In the genomic region with DNA sequence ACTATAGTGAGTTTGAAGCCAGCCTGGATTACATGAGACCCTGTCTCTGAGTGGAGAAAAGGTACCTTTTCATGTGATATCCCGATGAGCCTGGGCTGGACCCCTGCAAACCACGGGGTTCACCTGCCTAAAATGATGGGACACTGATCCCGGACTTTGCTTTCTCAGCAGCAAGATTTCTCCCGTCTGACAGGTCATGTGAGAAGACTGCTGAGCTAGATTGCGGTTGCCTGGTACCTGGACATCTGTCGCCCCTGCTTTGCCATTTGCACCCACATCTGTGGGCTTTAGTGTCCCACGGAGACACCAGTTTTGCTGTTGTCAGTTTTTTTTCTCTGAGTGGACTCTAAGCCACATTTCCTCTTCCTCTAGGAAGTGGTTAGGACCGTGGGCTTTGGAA, we compare ENCODE assay signal across 7 mouse cellular contexts. TPM values are rescaled to one million over a fixed set of nuclear protein-coding genes. Genes with fewer than 3 reads are reported as not detected.
A peak's percentile ranks its signal among the peaks of the same experiment; 100 is the strongest.
DNase-seq lines count a peak whose midpoint lies in the region; ATAC-seq and TF ChIP-seq lines count a peak whose summit lies in the region.

No protein-coding gene starts in this region.

- DNase-seq in spleen, adult 2 months (ENCODE audit: low read depth in 1 of 2, low spot score in 2 of 2): no peak
- DNase-seq in spleen, postnatal 10 days (ENCODE audit: low spot score in 2 of 2): no peak
- no peak for DNase-seq in liver, embryonic 13.5 days
- DNase-seq in c-Kit-positive CD71-positive TER-119-positive erythroid progenitor cells, embryonic 14.5 days (ENCODE audit: low spot score): no peak
- no peak for DNase-seq in cerebellum, postnatal 36 days
- DNase-seq in urinary bladder, postnatal 25 days (ENCODE audit: low spot score): no peak

- H3K27ac ChIP-seq in spleen, adult 2 months (ENCODE audit: insufficient read depth, low read length): 0 out of 2 replicates have a peak overlapping the region, but pooled peaks have one; percentile 3
- no peak overlapping the region for H3K27ac ChIP-seq in hindbrain, embryonic 12.5 days
- no peak overlapping the region; the same call in 1 of the 2 replicates for H3K27ac ChIP-seq in liver, embryonic 13.5 days

- H3K4me3 ChIP-seq in spleen, adult 2 months (ENCODE audit: extremely low read depth, insufficient read depth, insufficient read length): peak overlapping the region; percentile 11; the same call in 1 of the 2 replicates
- H3K4me3 ChIP-seq in hindbrain, embryonic 12.5 days: 0 out of 2 replicates have a peak overlapping the region, but pooled peaks have one; percentile 82
- peak overlapping the region; percentile 86; the same call in 1 of the 2 replicates for H3K4me3 ChIP-seq in liver, embryonic 13.5 days (replicated peaks)

- no peak for TF ChIP-seq POLR2A in spleen, adult 2 months (IDR thresholded peaks at IDR 0.05; ENCODE audit: low read depth, low read length)

- H3K36me3 ChIP-seq in spleen, adult 2 months (ENCODE audit: control insufficient read depth, insufficient read depth, low read length): peaks cover 4% of the 10 kb centered on the region; the same call in 1 of the 2 replicates
- peaks cover 15% of the 10 kb centered on the region for H3K36me3 ChIP-seq in hindbrain, embryonic 12.5 days
- 0 out of 2 replicates have a peak, but pooled peaks cover 8% of the 10 kb centered on the region for H3K36me3 ChIP-seq in liver, embryonic 13.5 days

- TF ChIP-seq CTCF in spleen, adult 2 months (IDR thresholded peaks at IDR 0.05; ENCODE audit: extremely low read depth, insufficient read depth, insufficient read length, insufficient replicate concordance): no peak

- peaks cover 24% of the 10 kb centered on the region; the same call in 1 of the 2 replicates for H3K4me1 ChIP-seq in spleen, adult 2 months (ENCODE audit: control insufficient read depth, insufficient read depth, insufficient read length)
- peaks cover 25% of the 10 kb centered on the region for H3K4me1 ChIP-seq in hindbrain, embryonic 12.5 days
- H3K4me1 ChIP-seq in liver, embryonic 13.5 days (replicated peaks): peaks cover 46% of the 10 kb centered on the region

- no peaks in the 10 kb centered on the region for H3K9me3 ChIP-seq in hindbrain, embryonic 12.5 days (replicated peaks)
- no peaks in the 10 kb centered on the region for H3K9me3 ChIP-seq in liver, embryonic 13.5 days (replicated peaks)

- H3K4me2 ChIP-seq in hindbrain, embryonic 12.5 days (replicated peaks): peak overlapping the region; percentile 92
- peak overlapping the region; percentile 100 for H3K4me2 ChIP-seq in liver, embryonic 13.5 days

- ATAC-seq in hindbrain, embryonic 12.5 days (ENCODE audit: low FRiP score): no peak
- no peak for ATAC-seq in liver, embryonic 13.5 days (ENCODE audit: low read depth)

- H3K27me3 ChIP-seq in spleen, adult 2 months (ENCODE audit: control insufficient read depth, insufficient read depth, low read length): no peaks in the 10 kb centered on the region
- H3K27me3 ChIP-seq in hindbrain, embryonic 12.5 days: no peaks in the 10 kb centered on the region
- no peaks in the 10 kb centered on the region for H3K27me3 ChIP-seq in liver, embryonic 13.5 days

- WGBS in spleen, adult 2 months: 38% methylated on average over 8 of the region's 8 CpGs
- 83% methylated on average over 8 of the region's 8 CpGs for WGBS in hindbrain, embryonic 12.5 days
- 55% methylated on average over 8 of the region's 8 CpGs for WGBS in liver, embryonic 13.5 days (ENCODE audit: insufficient replicate concordance)

- H3K9ac ChIP-seq in hindbrain, embryonic 12.5 days: peak overlapping the region; percentile 90
- peak overlapping the region; percentile 93 for H3K9ac ChIP-seq in liver, embryonic 13.5 days

RNA-seq across cellular contexts. Expression of gene Tmem206, which starts 1.5 kb away (rescaled TPM):
- 12.4 and 14.9 TPM in 2 replicates for polyA plus RNA-seq in spleen, adult 2 months (2012; rRNA removed)
- 34.2 and 35.1 TPM in 2 replicates for polyA plus RNA-seq in hindbrain, embryonic 12.5 days (2016; fragmentation: Nextera tagmentation; extraction: Ambion mirVana)
- polyA plus RNA-seq in liver, embryonic 13.5 days (2015; fragmentation: Nextera tagmentation; extraction: Ambion mirVana): 6.8 and 10.1 TPM in 2 replicates

RNA-seq across cellular contexts. Expression of gene Nenf, which starts 9.3 kb away (rescaled TPM):
- polyA plus RNA-seq in spleen, adult 2 months (2012; rRNA removed): 51.4 and 59.6 TPM in 2 replicates
- 81.0 and 87.3 TPM in 2 replicates for polyA plus RNA-seq in hindbrain, embryonic 12.5 days (2016; fragmentation: Nextera tagmentation; extraction: Ambion mirVana)
- polyA plus RNA-seq in liver, embryonic 13.5 days (2015; fragmentation: Nextera tagmentation; extraction: Ambion mirVana): 28.0 and 29.9 TPM in 2 replicates

Comparison
In these comparisons a context has a peak if more than half of its experiments do, and no peak if none do; other contexts are left out.
1. H3K4me3 ChIP-seq: peak in every context shown above with its lines; median percentile 86 in liver, embryonic 13.5 days; 82 in hindbrain, embryonic 12.5 days; 11 in spleen, adult 2 months.